In genomic region chr19:4658156-4658555, GRCm38 (mm10) we compare ENCODE assay signal across 15 mouse cellular contexts. TPM values are rescaled to one million over a fixed set of nuclear protein-coding genes. Genes with fewer than 3 reads are reported as not detected.
"Had no signal": no experiment of that assay in that cellular context is flagged by ENCODE, and none has a peak within 500 bp of the region (broad histone marks: within the 10 kb centered on the region; RNA-seq: fewer than 3 reads in every experiment).

No protein-coding gene starts in this region.

- H3K4me3 ChIP-seq: limb, embryonic 15.5 days; liver, embryonic 12.5 days; megakaryocyte, embryonic 14.5 days; midbrain, embryonic 15.5 days; neural tube, embryonic 12.5 days had no signal

- H3K36me3 ChIP-seq: limb, embryonic 15.5 days; liver, embryonic 12.5 days; midbrain, embryonic 15.5 days; neural tube, embryonic 12.5 days had no signal

- H3K27ac ChIP-seq: limb, embryonic 15.5 days; liver, embryonic 12.5 days; midbrain, embryonic 15.5 days; neural tube, embryonic 12.5 days; stomach, postnatal 0 days had no signal

- H3K9me3 ChIP-seq: limb, embryonic 15.5 days; liver, embryonic 12.5 days; megakaryocyte, embryonic 14.5 days; midbrain, embryonic 15.5 days; neural tube, embryonic 12.5 days had no signal

- DNase-seq: kidney, postnatal 14 days; lung, embryonic 14.5 days; lung, postnatal 10 days; lung, postnatal 4 days; right cerebral cortex, postnatal 25 days; thymus, postnatal 4 days had no signal

- H3K27me3 ChIP-seq: limb, embryonic 15.5 days; midbrain, embryonic 15.5 days; neural tube, embryonic 12.5 days had no signal

- ATAC-seq: liver, embryonic 12.5 days; midbrain, embryonic 15.5 days had no signal

- H3K4me1 ChIP-seq: limb, embryonic 15.5 days; liver, embryonic 12.5 days; megakaryocyte, embryonic 14.5 days; midbrain, embryonic 15.5 days; neural tube, embryonic 12.5 days had no signal

RNA-seq across cellular contexts. Expression of gene Gm960, which starts 40.3 kb away (rescaled TPM):
- total RNA-seq: monocyte, adult 5-6 weeks; neutrophil, adult 5-6 weeks had no signal
- polyA plus RNA-seq: large intestine, adult 2 months had no signal

RNA-seq across cellular contexts. Expression of gene Lrfn4, which starts 42.7 kb away (rescaled TPM):
- total RNA-seq: monocyte, adult 5-6 weeks; neutrophil, adult 5-6 weeks had no signal

RNA-seq across cellular contexts. Expression of gene Sptbn2, which starts 52.8 kb away (rescaled TPM):
- total RNA-seq: monocyte, adult 5-6 weeks; neutrophil, adult 5-6 weeks had no signal
